Mouse (Mus musculus) c-Kit-positive CD71-negative TER-119-negative erythroid progenitor cells, embryonic 14.5 days (primary cell): Measurements from ENCODE around the gene Knstrn.

Experiments
- DNase-seq: peaks from one replicate; pipeline ENCODE4 v3.0.0-alpha.2; 2013; ENCODE audit warnings: low read depth

Knstrn gene

GRCm38 (mm10) chr2:118813981-118814836, at the start of gene Knstrn:
Gene Knstrn, plus strand, starts transcription at chr2:118814003.
- peak; percentile 76 for DNase-seq

DNA sequence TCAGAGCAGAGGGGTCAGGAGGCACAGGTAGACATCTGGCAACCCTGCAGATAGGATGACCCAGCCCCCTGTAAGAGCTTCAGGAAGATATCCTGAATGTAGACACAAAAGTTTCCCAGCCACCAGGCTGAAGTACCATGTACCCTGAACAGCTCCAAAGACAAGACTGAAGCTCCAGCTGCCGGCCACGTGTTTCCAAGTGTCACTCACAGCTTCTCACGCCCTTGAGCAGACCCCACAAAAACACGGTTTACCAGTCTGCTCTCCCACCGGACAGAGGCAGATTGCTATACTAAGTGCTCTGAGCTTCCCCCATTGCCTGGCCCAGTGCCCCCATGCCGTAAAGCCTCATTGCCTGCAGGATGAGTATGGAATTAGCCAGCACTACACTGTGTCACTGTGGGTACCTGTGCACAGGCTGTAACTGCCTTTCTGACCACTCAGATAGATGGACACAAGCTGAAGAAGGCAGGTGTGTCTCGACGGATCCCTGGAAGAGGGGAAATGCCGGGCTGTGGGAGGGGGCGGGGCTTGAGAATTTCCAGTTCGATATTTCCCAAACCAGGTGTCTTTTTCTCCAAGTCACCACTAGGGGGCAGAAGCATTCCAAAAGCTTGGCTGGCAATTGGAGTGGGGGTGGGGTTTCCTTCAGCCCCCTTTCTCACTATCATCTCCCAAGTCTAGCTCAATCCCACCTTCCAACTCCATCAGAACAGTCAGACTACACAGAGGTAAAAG, 49.5 kb upstream of the Knstrn start:
- no peak for DNase-seq

DNA sequence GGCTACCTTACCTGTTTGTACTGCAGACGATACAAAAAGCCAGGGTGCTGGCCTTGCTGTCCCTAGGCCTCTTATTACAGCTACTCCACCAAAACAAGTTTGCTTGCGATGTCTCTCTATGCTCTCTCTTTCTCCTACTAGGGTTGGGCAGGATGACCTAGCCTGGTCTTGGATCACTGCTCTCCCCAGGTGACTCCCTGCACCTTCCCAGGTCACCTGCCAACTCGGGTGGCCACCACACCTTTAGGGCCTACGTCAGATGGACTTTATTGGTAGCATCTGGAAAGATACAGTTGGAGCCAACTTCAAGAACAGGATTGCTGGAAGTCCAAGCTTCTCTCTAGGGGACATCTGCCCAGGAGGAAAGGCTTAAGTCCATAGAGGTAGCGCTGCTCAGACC, 48.9 kb upstream of the Knstrn start:
- no peak for DNase-seq

GRCm38 (mm10) chr2:118766041-118767033, 47.5 kb upstream of the Knstrn start:
- no peak for DNase-seq

GRCm38 (mm10) chr2:118772158-118772874, 41.5 kb upstream of the Knstrn start, which contains the start of gene Phgr1:
Gene Phgr1, plus strand, starts transcription at chr2:118772769.
- no peak for DNase-seq

DNA sequence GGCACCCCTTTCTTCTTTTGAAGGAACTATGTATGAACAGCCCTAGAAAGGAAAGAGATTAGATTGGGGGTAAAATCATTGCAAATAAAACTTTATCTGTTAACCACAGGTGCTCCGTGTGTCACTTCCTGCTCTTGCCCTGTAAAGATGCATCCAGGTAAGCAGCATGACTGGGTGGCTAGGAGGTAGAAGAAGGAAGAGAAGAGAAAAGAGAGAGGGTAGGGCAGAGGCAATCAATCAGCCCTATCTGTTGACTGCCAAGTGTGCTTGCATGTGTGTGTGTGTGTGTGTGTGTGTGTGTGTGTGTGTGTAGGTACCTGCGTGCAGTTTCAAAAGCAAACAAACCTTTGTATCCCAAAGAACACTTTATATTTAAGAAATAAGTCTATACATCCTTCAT, 39.3 kb upstream of the Knstrn start:
- no peak for DNase-seq

- no peak for DNase-seq
Measured at GRCm38 (mm10) chr2:118775396-118775795, 38.4 kb upstream of the Knstrn start.

- no peak for DNase-seq
Measured at GRCm38 (mm10) chr2:118775846-118776245, 38.0 kb upstream of the Knstrn start.

- DNase-seq, result no peak
Measured at GRCm38 (mm10) chr2:118776295-118776694, 37.5 kb upstream of the Knstrn start.

GRCm38 (mm10) chr2:118778418-118778817, 35.4 kb upstream of the Knstrn start:
- no peak for DNase-seq

DNA sequence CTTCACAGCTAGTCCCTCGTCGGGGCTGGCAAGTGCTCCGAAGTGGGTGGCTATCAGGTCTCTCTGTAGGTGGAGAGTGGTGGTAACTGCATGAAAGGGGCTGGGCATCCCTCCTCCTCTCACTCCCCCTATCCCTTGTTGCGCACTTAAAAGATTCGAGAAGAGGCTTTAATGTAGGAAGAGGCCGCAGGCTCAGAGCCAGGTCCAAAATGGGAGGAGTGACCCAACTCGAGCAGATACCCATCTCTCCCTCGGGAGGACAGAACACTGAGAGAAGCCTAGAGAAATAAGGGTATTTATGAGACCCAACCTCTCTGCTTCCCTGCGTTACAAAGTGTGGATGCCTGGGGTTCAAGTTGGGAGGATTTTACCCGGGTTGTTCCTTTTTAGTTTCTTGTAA, 34.7 kb upstream of the Knstrn start:
- DNase-seq, result no peak

DNA sequence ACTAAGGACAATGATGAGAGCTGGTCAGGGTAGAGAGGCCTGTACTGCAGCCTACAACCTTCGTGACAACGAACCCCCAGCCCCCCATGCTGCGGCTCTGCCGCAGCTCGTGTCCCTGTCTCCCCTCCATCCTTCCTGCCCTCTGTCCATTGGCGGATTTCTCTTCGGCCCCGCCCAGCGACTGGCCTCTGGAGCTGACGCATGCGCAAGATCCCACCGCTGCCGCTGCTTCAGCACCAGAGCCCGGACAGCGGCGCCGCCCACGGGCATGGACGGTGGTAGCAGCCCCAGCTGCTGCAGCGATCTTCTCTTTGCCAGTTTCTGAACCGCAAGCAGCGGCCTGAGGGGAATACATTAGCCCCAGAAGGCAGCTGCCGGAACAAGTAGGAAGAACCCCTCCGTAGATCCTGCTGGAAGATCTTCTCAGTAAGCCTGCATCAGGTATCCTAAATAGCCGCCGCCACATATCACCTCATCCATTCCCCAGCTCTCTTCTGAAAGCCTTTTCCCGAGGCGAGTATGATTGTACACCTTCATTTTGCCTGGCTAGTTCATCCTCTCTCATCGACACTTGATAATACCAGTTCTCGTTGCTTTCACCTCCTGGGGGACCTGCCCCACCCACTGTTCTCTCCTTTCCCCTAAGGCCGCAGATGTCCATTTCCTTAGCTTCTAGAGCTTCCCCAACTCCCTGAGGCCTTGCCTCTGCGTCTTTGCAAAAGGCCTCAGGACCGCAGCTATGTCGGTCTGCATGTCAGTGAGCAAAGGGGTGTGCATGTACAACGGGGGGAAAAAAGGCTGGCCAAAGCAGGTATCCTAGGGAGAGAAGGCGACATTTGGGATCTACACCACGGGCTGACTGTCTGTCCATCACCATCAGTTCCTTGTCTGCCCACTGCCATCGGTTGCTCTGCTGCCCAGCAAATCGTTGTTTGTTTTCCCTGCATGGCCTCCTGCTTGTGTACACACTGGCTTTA, 34.0 kb upstream of the Knstrn start, which contains the start of gene Disp2:
Gene Disp2, plus strand, starts transcription at position 216 of the 977 bp plus-strand sequence.
- DNase-seq, result peak; percentile 80

DNA sequence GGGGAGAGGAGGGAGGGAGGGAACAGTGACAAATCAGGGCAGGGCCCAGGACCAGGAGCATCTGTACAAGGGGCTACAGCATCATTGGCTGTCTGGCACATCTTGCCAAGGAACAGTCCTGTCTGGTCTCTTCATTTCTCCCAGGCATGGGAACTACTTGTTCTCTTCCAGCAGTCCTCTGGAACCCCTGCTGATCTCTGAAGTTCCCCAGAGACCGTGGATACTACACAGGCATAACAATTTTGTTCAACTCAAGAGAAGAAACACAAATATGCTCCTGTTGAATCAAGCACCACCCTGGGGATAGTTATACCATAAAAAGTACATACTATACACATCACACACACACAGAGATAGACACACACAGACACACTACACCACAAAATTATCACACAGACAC, 32.7 kb upstream of the Knstrn start:
- no peak for DNase-seq

DNA sequence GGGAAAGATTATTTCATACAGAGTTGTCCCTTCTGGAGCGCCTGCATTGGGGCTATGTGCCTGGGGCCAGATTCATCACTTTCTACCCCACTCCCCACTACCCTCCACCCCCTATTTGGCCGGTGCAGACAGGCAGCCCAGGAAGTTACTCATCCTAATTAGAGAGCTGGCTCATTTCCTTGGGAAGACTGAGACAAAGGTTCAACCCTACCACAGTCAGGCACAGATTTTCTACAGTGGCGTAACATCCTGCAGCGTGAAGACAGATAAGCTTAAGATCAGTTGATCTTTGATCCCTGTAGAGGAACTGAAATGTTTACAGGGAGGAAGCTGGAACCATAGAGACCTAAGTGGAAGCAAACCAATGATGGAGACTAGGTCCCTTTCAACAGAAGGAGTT, 31.5 kb upstream of the Knstrn start:
- DNase-seq, result no peak

DNA sequence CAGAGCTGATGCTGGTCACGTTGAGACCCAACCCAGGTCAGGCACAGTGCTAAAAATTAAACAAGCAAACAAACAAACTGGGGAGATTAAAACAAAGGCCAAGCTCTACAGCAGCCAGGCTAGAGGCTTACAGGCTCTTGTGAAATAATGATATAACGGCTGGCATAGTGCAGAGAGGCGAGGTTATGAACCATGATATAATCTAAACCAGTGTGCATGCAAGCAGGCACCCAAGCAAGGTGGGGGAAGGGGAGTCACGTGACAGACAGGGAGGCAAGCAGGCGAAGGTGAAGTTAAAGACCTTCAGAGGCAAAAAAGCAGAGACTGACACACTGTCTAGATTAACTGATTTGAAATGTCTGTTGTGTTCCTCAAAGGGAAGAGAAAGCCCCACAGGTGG, 30.7 kb upstream of the Knstrn start:
- no peak for DNase-seq

GRCm38 (mm10) chr2:118783663-118784062, 30.1 kb upstream of the Knstrn start:
- no peak for DNase-seq

DNA sequence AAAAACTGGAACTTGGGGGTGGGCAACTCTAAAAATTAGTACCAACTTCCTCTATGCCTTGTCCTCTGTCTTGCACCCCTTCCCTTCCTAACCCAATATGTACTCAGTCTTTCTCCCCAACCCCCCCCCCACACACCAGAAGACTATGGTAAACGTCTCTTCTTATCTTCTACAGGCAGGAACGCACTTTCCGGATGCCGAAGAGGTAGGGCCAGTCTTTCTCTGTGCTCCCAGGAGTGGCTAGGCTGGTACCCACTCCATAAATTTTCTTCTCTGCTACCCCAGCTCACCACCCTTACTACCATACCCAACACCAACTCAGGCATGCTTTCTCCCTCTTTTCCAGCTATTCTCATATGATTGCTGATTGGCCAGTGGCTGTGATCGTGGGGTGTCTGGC, 27.3 kb upstream of the Knstrn start:
- no peak for DNase-seq

- DNase-seq, result no peak
Measured at GRCm38 (mm10) chr2:118789501-118789900, 24.3 kb upstream of the Knstrn start.

DNA sequence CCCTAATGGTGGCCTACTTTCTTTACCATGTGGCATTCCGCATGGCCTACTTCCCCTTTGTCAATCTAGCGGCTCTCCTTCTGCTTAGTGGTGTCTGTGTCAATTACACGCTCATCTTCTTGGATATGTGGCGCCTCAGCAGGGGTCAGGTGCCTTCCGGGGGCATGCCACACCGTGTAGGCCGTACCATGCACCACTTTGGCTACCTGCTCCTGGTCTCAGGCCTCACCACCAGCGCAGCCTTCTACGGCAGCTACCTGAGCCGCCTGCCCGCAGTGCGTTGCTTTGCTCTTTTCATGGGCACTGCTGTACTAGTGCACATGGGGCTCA, 23.6 kb upstream of the Knstrn start:
- DNase-seq, result no peak
